Mouse (Mus musculus) testis, adult 2 months (tissue): ENCODE results near the gene Trove2.

Source experiments
- CTCF ChIP-seq: fragments of 200-500 bp; IDR thresholded peaks from 2 replicates; pipeline ENCODE4 v1.5.1; 2012; ENCODE audit warnings: low read depth, mild to moderate bottlenecking, inconsistent platforms, low read length, moderate library complexity; ENCODE audit not compliant: control insufficient read depth, insufficient read depth, insufficient replicate concordance
- POLR2A ChIP-seq: fragments of 200-500 bp; IDR thresholded peaks from 2 replicates; pipeline ENCODE4 v1.6.1; 2012; ENCODE audit warnings: low read depth, mild to moderate bottlenecking, inconsistent platforms, low read length, moderate library complexity; ENCODE audit not compliant: control insufficient read depth

- TF ChIP-seq CTCF (no peak), POLR2A (no peak)
These were observed 820 bp upstream of the Trove2 start for GRCm38 (mm10) chr1:143777558-143778218.
